Mouse (Mus musculus): ENCODE data around the gene Cbr4. TPM values are rescaled to one million over a fixed set of nuclear protein-coding genes. Genes with fewer than 3 reads are reported as not detected.

Gene Cbr4
- polyA plus RNA-seq, 1 experiment from 2014 or later, result 31.4 TPM

DNA sequence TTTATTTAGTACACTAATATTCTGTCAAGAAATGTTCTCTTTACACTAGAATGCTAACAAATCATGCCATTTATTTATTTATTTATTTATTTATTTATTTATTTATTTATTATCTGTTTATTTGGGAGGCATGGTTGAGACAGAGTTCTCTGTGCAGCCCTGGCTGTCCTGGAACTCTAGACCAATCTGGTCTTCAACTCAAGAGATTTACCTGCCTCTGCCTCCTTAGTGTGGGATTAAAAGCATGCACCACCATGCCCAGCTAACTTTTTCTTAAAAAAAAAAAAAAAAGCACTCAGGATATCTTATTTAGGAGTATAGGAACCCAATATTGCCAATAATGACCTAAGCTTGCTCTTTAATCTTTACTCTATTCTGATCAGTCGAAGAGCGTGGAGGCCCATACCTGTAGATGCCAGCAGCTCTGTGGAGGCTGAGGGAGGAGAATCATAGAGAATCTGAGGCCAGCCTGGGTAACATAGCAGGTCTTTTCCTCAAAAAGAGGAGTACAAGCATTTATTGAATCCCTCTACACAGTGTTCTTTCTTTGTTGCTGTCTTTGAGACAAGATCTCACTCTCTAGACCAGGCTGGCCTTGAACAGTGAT is 508 bp upstream of the Cbr4 start:
- no peaks in the 10 kb centered on the region for H3K27me3 ChIP-seq
- DNase-seq (ENCODE audit: low read depth, low spot score) (no peak), ATAC-seq (no peak)
- CTCF ChIA-PET, result interaction anchor here (0.7 kb wide), 1 partner anchor 1210 kb away, joined by 3 read pairs; no protein-coding TSS in a partner anchor
- no peak for TF ChIP-seq CTCF (IDR thresholded peaks at IDR 0.05)
- POLR2A ChIA-PET, result interaction anchor here (1.5 kb wide), 1 partner anchor 9 kb away, joined by 3 read pairs; no protein-coding TSS in a partner anchor
- in situ Hi-C loops (cut with MboI; ENCODE audit: low pct_unique_long_range_greater_than_20kb), result no loop called here

DNA sequence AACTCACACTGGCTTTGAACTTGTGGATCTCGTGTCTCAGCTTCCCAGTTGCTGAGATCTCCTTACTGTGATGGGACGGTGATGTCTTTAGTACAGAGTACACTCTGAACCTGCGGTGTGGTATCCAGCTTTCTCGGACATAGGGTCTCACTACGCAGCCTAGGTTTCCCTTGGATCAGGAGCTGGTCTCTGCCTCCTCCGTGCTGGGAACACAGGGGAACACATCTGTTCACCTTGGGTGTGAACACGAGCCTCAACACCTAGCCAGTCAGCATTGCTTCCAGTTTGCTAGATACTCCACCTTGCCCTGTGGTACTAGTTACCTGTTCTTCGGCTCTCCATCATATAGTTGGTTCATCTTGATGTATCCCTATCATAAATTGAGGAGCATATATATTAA is 1.1 kb downstream of the Cbr4 start:
- no peak for TF ChIP-seq CTCF (IDR thresholded peaks at IDR 0.05)
- ChIA-PET CTCF (no interaction called here), POLR2A (interaction anchor here (0.6 to 1.5 kb wide), 2 partner anchors 10 to 361 kb away, joined by 3 to 4 read pairs; no protein-coding TSS in a partner anchor)
- DNase-seq (ENCODE audit: low read depth, low spot score) (no peak), ATAC-seq (no peak)
- in situ Hi-C loops (cut with MboI; ENCODE audit: low pct_unique_long_range_greater_than_20kb), result no loop called here
- H3K27me3 ChIP-seq, result no peaks in the 10 kb centered on the region

DNA sequence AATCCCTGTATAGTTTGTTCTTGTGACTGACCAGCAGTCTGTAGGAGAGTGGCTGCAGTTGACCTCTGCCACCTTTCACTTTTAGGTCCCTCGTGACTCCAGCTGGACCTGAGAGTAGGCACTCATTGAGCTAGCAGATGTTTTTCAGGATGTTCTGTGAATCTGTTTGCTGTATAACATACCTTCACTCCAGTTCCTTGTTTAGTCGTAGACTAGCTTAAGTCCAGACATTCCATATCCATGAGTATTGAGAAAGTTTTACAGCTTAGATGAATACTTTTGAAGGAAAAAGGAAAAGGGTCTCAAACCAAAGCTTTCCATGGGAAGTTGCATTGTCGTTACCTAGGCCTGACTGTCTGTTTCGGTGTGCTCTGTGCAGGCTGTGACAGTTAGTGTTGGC is 9.6 kb downstream of the Cbr4 start:
- ChIA-PET POLR2A (interaction anchor here (0.6 kb wide), 1 partner anchor 420 kb away, joined by 3 read pairs; no protein-coding TSS in a partner anchor), CTCF (interaction anchor here (1.1 to 1.3 kb wide), 3 partner anchors 12 to 455 kb away, joined by 3 to 4 read pairs (median 3); no protein-coding TSS in a partner anchor)
- in situ Hi-C loops (cut with MboI; ENCODE audit: low pct_unique_long_range_greater_than_20kb), result no loop called here
- DNase-seq (ENCODE audit: low read depth, low spot score), result no peak
- H3K27me3 ChIP-seq, result no peaks in the 10 kb centered on the region
- no peak for TF ChIP-seq CTCF (IDR thresholded peaks at IDR 0.05)
- ATAC-seq, result peak; percentile 72

DNA sequence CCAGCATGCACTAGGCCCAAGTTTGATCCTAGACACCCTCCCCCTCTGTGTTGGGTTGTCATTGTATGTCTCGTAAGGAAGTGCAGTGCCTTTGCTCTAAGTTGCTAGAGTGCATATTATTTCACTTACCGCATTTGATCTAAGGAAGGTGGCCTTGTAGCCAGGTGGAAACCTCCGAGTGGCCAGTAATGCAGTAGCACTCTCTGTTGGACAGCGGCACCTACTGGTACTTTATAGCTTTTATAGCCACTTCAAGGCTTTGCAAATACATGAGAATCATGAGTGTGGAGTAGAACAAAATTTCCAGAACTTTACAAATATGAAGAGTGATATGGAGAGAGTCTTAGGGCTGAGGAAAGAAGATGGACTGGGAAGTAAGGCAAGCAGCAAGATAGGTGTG is 11.5 kb downstream of the Cbr4 start:
- ChIA-PET CTCF (interaction anchor here (0.8 to 1.0 kb wide), 3 partner anchors 8 to 424 kb away, joined by 3 to 5 read pairs (median 4); no protein-coding TSS in a partner anchor), POLR2A (no interaction called here)
- peak; percentile 55 for ATAC-seq
- H3K27me3 ChIP-seq, result no peaks in the 10 kb centered on the region
- DNase-seq (ENCODE audit: low read depth, low spot score), result no peak
- in situ Hi-C loops (cut with MboI; ENCODE audit: low pct_unique_long_range_greater_than_20kb), result no loop called here
- TF ChIP-seq CTCF (IDR thresholded peaks at IDR 0.05), result peak; percentile 62

DNA sequence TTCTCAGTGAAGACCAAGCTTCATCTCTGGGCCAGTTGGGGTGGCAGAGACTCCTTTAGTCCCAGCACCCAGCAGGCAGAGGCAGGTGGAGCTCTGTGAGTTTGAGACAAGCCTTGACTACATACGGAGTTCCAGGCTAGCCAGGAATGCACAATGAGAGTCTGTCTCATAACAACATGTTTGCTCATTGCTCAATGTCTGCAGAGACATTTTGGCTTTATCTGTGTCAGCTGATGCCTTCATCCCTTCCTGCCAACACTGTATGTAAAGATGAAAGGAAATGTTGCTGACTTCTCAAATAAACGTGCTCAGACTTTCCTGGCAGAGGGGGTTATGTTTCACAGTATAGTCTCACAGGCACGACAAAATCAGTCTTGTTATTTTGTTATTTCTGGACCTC is 13.4 kb downstream of the Cbr4 start:
- H3K27me3 ChIP-seq, result no peaks in the 10 kb centered on the region
- DNase-seq (ENCODE audit: low read depth, low spot score) (no peak), ATAC-seq (no peak)
- ChIA-PET CTCF (interaction anchor here (1.4 kb wide), 1 partner anchor 16 kb away, joined by 3 read pairs; no protein-coding TSS in a partner anchor), POLR2A (no interaction called here)
- in situ Hi-C loops (cut with MboI; ENCODE audit: low pct_unique_long_range_greater_than_20kb), result loop anchor here (25.0 kb wide), 1 partner anchor 864 kb away; the partner anchor contains the start of gene Mfap3l
- TF ChIP-seq CTCF (IDR thresholded peaks at IDR 0.05), result no peak

DNA sequence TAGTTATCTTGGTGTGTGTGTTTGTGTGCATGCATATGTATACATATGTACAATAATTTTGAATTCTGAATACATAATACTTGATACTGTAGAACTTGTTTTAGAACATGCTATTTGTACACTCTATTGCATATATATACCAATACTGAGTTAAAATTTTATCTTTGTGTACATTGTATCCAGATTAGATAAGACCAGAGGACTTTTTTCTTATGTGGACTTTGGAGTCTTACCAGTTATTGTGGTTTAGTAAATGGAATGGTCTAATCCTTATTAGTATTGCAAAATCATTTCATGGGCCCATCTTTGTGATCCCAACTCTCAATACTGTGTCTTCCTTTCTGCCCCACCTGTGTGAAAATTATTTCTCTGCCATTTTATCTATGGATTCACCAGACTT is 14.7 kb downstream of the Cbr4 start:
- no peak for TF ChIP-seq CTCF (IDR thresholded peaks at IDR 0.05)
- DNase-seq (ENCODE audit: low read depth, low spot score) (no peak), ATAC-seq (no peak)
- in situ Hi-C loops (cut with MboI; ENCODE audit: low pct_unique_long_range_greater_than_20kb), result loop anchor here (25.0 kb wide), 1 partner anchor 865 kb away; the partner anchor contains the start of gene Mfap3l
- CTCF ChIA-PET, result no interaction called here
- H3K27me3 ChIP-seq, result no peaks in the 10 kb centered on the region
- POLR2A ChIA-PET, result no interaction called here

DNA sequence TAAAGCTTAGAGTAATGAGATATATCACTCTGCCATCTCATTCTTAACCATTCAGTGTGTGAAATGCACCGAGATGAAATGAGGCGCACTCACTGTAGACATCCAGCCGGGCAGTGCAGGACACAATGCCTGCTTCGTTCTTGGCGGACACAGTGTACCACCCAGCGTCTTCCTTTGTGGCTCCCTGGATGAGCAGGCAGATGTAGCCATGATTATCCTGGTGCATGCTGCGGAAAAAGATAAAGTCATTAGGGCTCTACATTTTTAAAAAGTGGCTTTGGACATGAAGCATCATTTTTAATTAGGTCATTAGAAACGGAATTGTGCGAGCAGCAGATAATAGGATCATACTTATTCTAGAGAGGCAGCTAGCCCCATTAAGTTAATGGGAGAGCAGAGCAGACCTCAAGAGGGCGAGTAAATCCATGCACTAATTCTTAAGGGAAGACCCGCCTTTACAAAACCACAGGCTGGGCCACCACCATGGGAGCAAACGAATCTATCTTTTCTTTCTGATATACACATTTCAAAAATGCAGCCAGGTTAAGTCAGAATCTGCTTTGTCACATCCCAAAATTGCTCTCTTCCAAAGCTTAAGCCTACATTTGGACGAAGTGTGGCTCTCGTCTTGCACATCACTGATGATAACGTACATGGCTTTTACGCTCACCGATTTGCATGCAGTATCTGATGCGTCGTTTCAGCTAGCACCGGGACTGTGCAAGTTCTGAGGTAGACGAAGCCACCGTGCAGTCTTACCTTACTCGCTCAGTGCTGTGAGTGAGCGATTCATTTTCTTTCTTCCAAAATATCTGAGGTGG is 27.8 kb downstream of the Cbr4 start:
- H3K27me3 ChIP-seq, result no peaks in the 10 kb centered on the region
- DNase-seq (ENCODE audit: low read depth, low spot score) (no peak), ATAC-seq (no peak)
- CTCF ChIA-PET, result interaction anchor here (0.7 to 1.7 kb wide), 12 partner anchors 8 to 482 kb away, joined by 3 to 8 read pairs (median 4); no protein-coding TSS in a partner anchor
- POLR2A ChIA-PET, result no interaction called here
- in situ Hi-C loops (cut with MboI; ENCODE audit: low pct_unique_long_range_greater_than_20kb), result loop anchor here (5.0 to 25.0 kb wide), 4 partner anchors 291 to 1011 kb away; partner anchors contain the start of genes Aadat, Gm10283, Mfap3l and Sh3rf1
- no peak for TF ChIP-seq CTCF (IDR thresholded peaks at IDR 0.05)

DNA sequence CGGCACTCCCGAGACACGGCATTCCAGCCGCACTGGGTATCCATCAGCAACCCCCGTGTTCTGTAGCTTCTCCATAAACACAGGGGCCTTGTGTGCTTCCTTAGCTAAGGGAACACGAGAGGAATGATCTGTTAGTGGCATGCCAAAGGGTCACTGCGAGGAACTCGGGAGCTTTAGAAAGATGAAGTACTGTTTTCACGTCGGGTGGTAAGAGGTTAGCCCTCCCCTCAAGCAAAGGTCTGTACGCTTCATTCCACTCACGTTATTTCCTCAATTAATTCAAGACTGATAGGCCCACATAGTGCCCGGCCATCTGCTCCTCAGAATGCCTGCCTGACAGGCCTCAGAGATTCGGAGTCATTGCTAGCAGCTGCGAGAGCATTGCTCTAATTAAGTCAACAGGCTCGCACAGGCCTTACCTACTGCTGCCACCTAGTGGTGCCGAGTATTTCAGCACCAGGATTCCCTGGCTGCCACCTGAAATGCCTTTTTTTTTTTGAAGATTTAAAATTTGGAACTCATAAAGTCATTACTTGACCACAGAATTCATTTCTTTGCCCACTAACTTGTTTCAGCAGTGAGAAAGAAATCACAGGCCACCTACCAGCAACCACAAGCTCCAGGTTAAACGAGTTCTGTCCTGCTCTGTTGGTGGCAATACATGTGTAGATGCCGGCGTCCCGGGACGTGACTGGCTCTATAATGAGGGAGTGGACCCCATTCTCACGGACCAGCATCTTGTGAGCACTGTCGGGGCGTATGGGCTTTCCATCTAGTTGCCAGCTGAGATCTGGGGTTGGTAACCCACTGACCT is 28.6 kb downstream of the Cbr4 start:
- no peaks in the 10 kb centered on the region for H3K27me3 ChIP-seq
- ChIA-PET CTCF (interaction anchor here (0.7 to 1.7 kb wide), 15 partner anchors 9 to 531 kb away, joined by 3 to 8 read pairs (median 3); no protein-coding TSS in a partner anchor), POLR2A (interaction anchor here (0.5 kb wide), 1 partner anchor 426 kb away, joined by 4 read pairs; no protein-coding TSS in a partner anchor)
- DNase-seq (ENCODE audit: low read depth, low spot score), result no peak
- in situ Hi-C loops (cut with MboI; ENCODE audit: low pct_unique_long_range_greater_than_20kb), result loop anchor here (5.0 to 25.0 kb wide), 4 partner anchors 291 to 1011 kb away; partner anchors contain the start of genes Aadat, Gm10283, Mfap3l and Sh3rf1
- ATAC-seq, result peak; percentile 72
- peak; percentile 91 for TF ChIP-seq CTCF (IDR thresholded peaks at IDR 0.05)

DNA sequence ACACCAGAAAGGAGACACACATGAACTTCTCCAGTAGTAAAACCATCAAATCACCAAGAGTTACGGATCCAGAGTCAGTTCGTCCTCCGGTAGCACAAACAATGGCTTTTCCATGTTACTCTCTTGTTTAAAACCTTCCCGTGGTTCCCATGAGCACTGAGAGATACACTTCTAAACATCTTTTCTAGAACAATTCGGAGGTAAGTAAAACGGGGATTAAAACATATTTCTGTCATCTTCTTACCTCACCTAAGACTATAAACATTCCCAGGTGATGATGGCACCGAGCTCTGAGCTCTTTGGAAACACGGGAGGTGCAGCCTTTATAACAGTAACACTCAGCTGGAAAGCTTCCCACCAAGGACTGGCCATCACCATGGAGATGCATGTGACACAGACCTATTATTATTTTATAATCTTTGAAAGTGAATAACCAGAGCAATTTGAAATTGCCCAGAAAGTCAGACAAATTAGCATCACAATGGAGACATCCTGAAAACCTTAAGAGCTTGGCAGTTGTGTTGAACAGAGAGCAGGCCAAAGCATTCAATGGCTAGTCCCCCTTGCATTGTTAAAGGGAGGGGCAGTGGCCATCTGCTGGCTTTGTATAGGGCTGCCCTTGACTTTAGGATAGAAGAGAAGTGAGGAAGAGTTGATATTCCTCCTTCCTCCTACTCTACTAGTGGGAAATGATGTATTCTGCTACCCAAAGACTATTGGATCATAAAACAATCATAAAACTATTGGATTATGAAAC is 29.4 kb downstream of the Cbr4 start:
- no peak for TF ChIP-seq CTCF (IDR thresholded peaks at IDR 0.05)
- H3K27me3 ChIP-seq, result no peaks in the 10 kb centered on the region
- in situ Hi-C loops (cut with MboI; ENCODE audit: low pct_unique_long_range_greater_than_20kb), result loop anchor here (5.0 to 25.0 kb wide), 4 partner anchors 292 to 1012 kb away; partner anchors contain the start of genes Aadat, Gm10283, Mfap3l and Sh3rf1
- DNase-seq (ENCODE audit: low read depth, low spot score), result no peak
- ChIA-PET CTCF (interaction anchor here (1.0 to 1.7 kb wide), 10 partner anchors 10 to 531 kb away, joined by 3 to 8 read pairs (median 3); no protein-coding TSS in a partner anchor), POLR2A (interaction anchor here (0.6 kb wide), 1 partner anchor 227 kb away, joined by 3 read pairs; no protein-coding TSS in a partner anchor)
- no peak for ATAC-seq

Measured in Patski (cell line).